Mouse (Mus musculus) naive thymus-derived CD4-positive, alpha-beta T cell, adult 5 months (primary cell): ENCODE measurements around the gene Il34. TPM values are rescaled to one million over a fixed set of nuclear protein-coding genes. Genes with fewer than 3 reads are reported as not detected.

Source experiments
- polyA plus RNA-seq: library from polyadenylated mRNA; unstranded; fragments of 100-300 nt; shearing (Covaris generic); gene quantifications from one replicate; pipeline ENCODE4 v1.2.1, GENCODE M21; 2017

Gene Il34
- not detected for polyA plus RNA-seq

GRCm38 (mm10) chr8:110805669-110806068 is at the start of gene Il34:
Il34 (minus strand) TSS chr8:110805924.

GRCm38 (mm10) chr8:110846405-110847170 is 40.9 kb upstream of the Il34 start, which contains the start of the genes Cog4 and Sf3b3:
Cog4 (plus strand) TSS chr8:110846600.
Sf3b3 (minus strand) TSS chr8:110846787.

GRCm38 (mm10) chr8:110720685-110721598 is 84.8 kb downstream of the Il34 start, which contains the start of gene Mtss1l:
Mtss1l (plus strand) TSS chr8:110721476.

Other genes starting within 250 kb of the Il34 start
- gene Vac14, start 187.3 kb downstream of the Il34 start, polyA plus RNA-seq, result 47.4 TPM
- not detected for gene Mtss1l, start 84.4 kb downstream of the Il34 start, polyA plus RNA-seq
- 52.9 TPM for gene Cog4, start 40.7 kb upstream of the Il34 start, polyA plus RNA-seq
- 203 TPM for gene Sf3b3, start 40.9 kb upstream of the Il34 start, polyA plus RNA-seq
- gene Fuk, start 96.6 kb upstream of the Il34 start, polyA plus RNA-seq, result 8.1 TPM
- 7.7 TPM for gene St3gal2, start 114.0 kb upstream of the Il34 start, polyA plus RNA-seq
- gene Ddx19a, start 191.9 kb upstream of the Il34 start, polyA plus RNA-seq, result 21.2 TPM
- gene Ddx19b, start 225.8 kb upstream of the Il34 start, polyA plus RNA-seq, result 17.4 TPM
- 38.1 TPM for gene Aars, start 227.2 kb upstream of the Il34 start, polyA plus RNA-seq